Mouse (Mus musculus): ENCODE measurements around the gene Slc26a6. TPM values are rescaled to one million over a fixed set of nuclear protein-coding genes. Genes with fewer than 3 reads are reported as not detected.

The Slc26a6 gene
- polyA plus RNA-seq, 1 experiment from 2014 or later, result 8.5 TPM

- no peak for DNase-seq (ENCODE audit: low spot score)
These were observed 7.7 kb upstream of the Slc26a6 start for GRCm38 (mm10) chr9:108845390-108845789.

- no peak for DNase-seq (ENCODE audit: low spot score)
These were observed 5.7 kb upstream of the Slc26a6 start for GRCm38 (mm10) chr9:108847374-108847773.

GRCm38 (mm10) chr9:108848419-108848818, 4.7 kb upstream of the Slc26a6 start:
- DNase-seq (ENCODE audit: low spot score), result no peak

- peak; percentile 91 for DNase-seq (ENCODE audit: low spot score)
These were observed 655 bp downstream of the Slc26a6 start for GRCm38 (mm10) chr9:108853635-108854240.

- DNase-seq (ENCODE audit: low spot score), result peak; percentile 87
These were observed 1.2 kb downstream of the Slc26a6 start for GRCm38 (mm10) chr9:108854241-108854696.

GRCm38 (mm10) chr9:108855335-108855734, 2.3 kb downstream of the Slc26a6 start:
- DNase-seq (ENCODE audit: low spot score), result no peak

GRCm38 (mm10) chr9:108858792-108859527, 5.9 kb downstream of the Slc26a6 start:
- DNase-seq (ENCODE audit: low spot score), result no peak

- no peak for DNase-seq (ENCODE audit: low spot score)
These were observed 59.2 kb downstream of the Slc26a6 start for GRCm38 (mm10) chr9:108912308-108912707.

GRCm38 (mm10) chr9:108913161-108913560, 60.1 kb downstream of the Slc26a6 start:
- DNase-seq (ENCODE audit: low spot score), result no peak

GRCm38 (mm10) chr9:108913621-108914020, 60.5 kb downstream of the Slc26a6 start:
- DNase-seq (ENCODE audit: low spot score), result no peak

GRCm38 (mm10) chr9:108914491-108914890, 61.4 kb downstream of the Slc26a6 start, which contains the start of gene Tmem89:
Gene Tmem89, plus strand, starts transcription at chr9:108914619.
- DNase-seq (ENCODE audit: low spot score), result no peak

- no peak for DNase-seq (ENCODE audit: low spot score)
These were observed 72.8 kb downstream of the Slc26a6 start for GRCm38 (mm10) chr9:108925897-108926296.

GRCm38 (mm10) chr9:108928424-108928823, 75.3 kb downstream of the Slc26a6 start:
- no peak for DNase-seq (ENCODE audit: low spot score)

- no peak for DNase-seq (ENCODE audit: low spot score)
These were observed 82.9 kb downstream of the Slc26a6 start for GRCm38 (mm10) chr9:108935991-108936390.

- DNase-seq (ENCODE audit: low spot score), result peak; percentile 99
These were observed 83.6 kb downstream of the Slc26a6 start, which contains the start of gene Uqcrc1 for GRCm38 (mm10) chr9:108936418-108937364. Gene Uqcrc1, plus strand, starts transcription at chr9:108936633.

- no peak for DNase-seq (ENCODE audit: low spot score)
These were observed 92.0 kb downstream of the Slc26a6 start for GRCm38 (mm10) chr9:108945111-108945510.

- DNase-seq (ENCODE audit: low spot score), result no peak
These were observed 92.5 kb downstream of the Slc26a6 start for GRCm38 (mm10) chr9:108945608-108946007.

GRCm38 (mm10) chr9:108949231-108949966, 96.3 kb downstream of the Slc26a6 start:
- no peak for DNase-seq (ENCODE audit: low spot score)

GRCm38 (mm10) chr9:108949967-108950728, 97.1 kb downstream of the Slc26a6 start:
- no peak for DNase-seq (ENCODE audit: low spot score)

- DNase-seq (ENCODE audit: low spot score), result no peak
These were observed 100.1 kb downstream of the Slc26a6 start, which contains the start of gene Col7a1 for GRCm38 (mm10) chr9:108953081-108953636. Gene Col7a1, plus strand, starts transcription at chr9:108953586.
